ENCODE assay signal across 8 mouse cellular contexts in the genomic region with DNA sequence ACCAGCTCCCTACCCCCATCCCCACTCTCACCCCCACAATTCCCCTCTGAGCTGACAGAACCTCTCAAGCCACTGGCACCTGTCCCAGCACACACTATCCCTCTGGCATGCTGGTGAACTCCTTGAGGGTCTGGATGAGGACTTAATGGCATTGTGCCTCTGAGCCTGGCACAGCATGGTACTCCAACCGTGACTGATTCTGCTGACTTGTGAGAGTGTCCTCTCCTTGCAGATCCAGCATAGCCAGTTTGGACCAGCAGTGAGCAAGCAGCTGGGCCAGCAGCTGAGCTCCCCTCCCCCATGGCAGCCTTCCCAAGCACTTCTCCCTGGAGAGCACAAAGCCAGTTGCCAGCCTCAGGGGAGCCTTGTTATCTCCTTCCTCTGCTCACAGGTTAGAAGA. TPM values are rescaled to one million over a fixed set of nuclear protein-coding genes. Genes with fewer than 3 reads are reported as not detected.
A peak's percentile ranks its signal among the peaks of the same experiment; 100 is the strongest.
DNase-seq lines count a peak whose midpoint lies in the region; ATAC-seq and TF ChIP-seq lines count a peak whose summit lies in the region.

No protein-coding gene starts in this region.

- no peaks in the 10 kb centered on the region for H3K36me3 ChIP-seq in midbrain, embryonic 10.5 days
- H3K36me3 ChIP-seq in midbrain, embryonic 11.5 days (ENCODE audit: control insufficient read depth, insufficient read depth, low read length) = no peaks in the 10 kb centered on the region
- no peaks in the 10 kb centered on the region for H3K36me3 ChIP-seq in forebrain, postnatal 0 days (ENCODE audit: insufficient read depth)
- no peaks in the 10 kb centered on the region for H3K36me3 ChIP-seq in midbrain, postnatal 0 days (ENCODE audit: insufficient read depth, low read length)

- DNase-seq in midbrain, embryonic 10.5 days (ENCODE audit: low spot score) = no peak
- DNase-seq in midbrain, embryonic 11.5 days (ENCODE audit: low spot score, missing footprints) = no peak
- DNase-seq in forebrain, postnatal 0 days = peak; percentile 59
- DNase-seq in heart, postnatal 36 days = peak; percentile 65 to 68
- peak; percentile 29 to 56 for DNase-seq in layer of hippocampus, postnatal 25 days (ENCODE audit: extremely low spot score in 1 of 2, low spot score in 1 of 2)
- DNase-seq in midbrain, postnatal 0 days (ENCODE audit: low spot score) = peak; percentile 87
- DNase-seq in embryo, embryonic 10.5 days (ENCODE audit: low spot score) = no peak

- WGBS in midbrain, embryonic 10.5 days = 16% methylated on average over 1 of the region's 1 CpGs
- WGBS in midbrain, embryonic 11.5 days = 19% methylated on average over 1 of the region's 1 CpGs
- 0% methylated on average over 1 of the region's 1 CpGs for WGBS in forebrain, postnatal 0 days
- 16% methylated on average over 1 of the region's 1 CpGs for WGBS in midbrain, postnatal 0 days

- no peak overlapping the region for H3K4me3 ChIP-seq in midbrain, embryonic 10.5 days
- H3K4me3 ChIP-seq in midbrain, embryonic 11.5 days (ENCODE audit: low read depth, low read length) = no peak overlapping the region
- H3K4me3 ChIP-seq in forebrain, postnatal 0 days (ENCODE audit: low read depth, low read length) = no peak overlapping the region
- no peak overlapping the region for H3K4me3 ChIP-seq in midbrain, postnatal 0 days (ENCODE audit: low read depth, low read length)

- H3K9me3 ChIP-seq in midbrain, embryonic 10.5 days (replicated peaks) = no peaks in the 10 kb centered on the region
- H3K9me3 ChIP-seq in midbrain, embryonic 11.5 days (ENCODE audit: control insufficient read depth, low read length) = no peaks in the 10 kb centered on the region
- H3K9me3 ChIP-seq in forebrain, postnatal 0 days (ENCODE audit: low read length) = no peaks in the 10 kb centered on the region
- H3K9me3 ChIP-seq in midbrain, postnatal 0 days (ENCODE audit: low read length) = no peaks in the 10 kb centered on the region

- intact Hi-C loops in heart, postnatal 36 days (cut with DNase I) = no loop called here

- no peak overlapping the region for H3K9ac ChIP-seq in midbrain, embryonic 11.5 days (ENCODE audit: low read length)
- no peak overlapping the region for H3K9ac ChIP-seq in forebrain, postnatal 0 days
- no peak overlapping the region for H3K9ac ChIP-seq in midbrain, postnatal 0 days (replicated peaks; ENCODE audit: low read length, poor library complexity, severe bottlenecking)

- no peak for ATAC-seq in midbrain, embryonic 11.5 days (ENCODE audit: low FRiP score)
- ATAC-seq in forebrain, postnatal 0 days = peak; percentile 79
- ATAC-seq in midbrain, postnatal 0 days (ENCODE audit: low FRiP score) = peak; percentile 83
- ATAC-seq in activated CD4-positive, CD25-positive, alpha-beta regulatory T cell, adult 4 months = no peak

- H3K4me1 ChIP-seq in midbrain, embryonic 10.5 days = peaks cover 35% of the 10 kb centered on the region
- peaks cover 4% of the 10 kb centered on the region; the same call in 1 of the 2 replicates for H3K4me1 ChIP-seq in midbrain, embryonic 11.5 days (ENCODE audit: control insufficient read depth, insufficient read depth, low read length)
- H3K4me1 ChIP-seq in forebrain, postnatal 0 days (ENCODE audit: insufficient read depth) = no peaks in the 10 kb centered on the region
- peaks cover 3% of the 10 kb centered on the region; the same call in 1 of the 2 replicates for H3K4me1 ChIP-seq in midbrain, postnatal 0 days (ENCODE audit: insufficient read depth, low read length)

- no peak overlapping the region for H3K4me2 ChIP-seq in midbrain, embryonic 11.5 days
- no peak overlapping the region for H3K4me2 ChIP-seq in forebrain, postnatal 0 days (ENCODE audit: low read depth)
- H3K4me2 ChIP-seq in midbrain, postnatal 0 days (ENCODE audit: low read depth, low read length, poor library complexity, severe bottlenecking) = no peak overlapping the region

- H3K27me3 ChIP-seq in midbrain, embryonic 10.5 days (ENCODE audit: low read depth, poor library complexity, severe bottlenecking) = no peaks in the 10 kb centered on the region
- H3K27me3 ChIP-seq in midbrain, embryonic 11.5 days (ENCODE audit: control insufficient read depth, insufficient read depth, low read length) = no peaks in the 10 kb centered on the region
- H3K27me3 ChIP-seq in forebrain, postnatal 0 days (ENCODE audit: insufficient read depth, low read length) = no peaks in the 10 kb centered on the region
- no peaks in the 10 kb centered on the region for H3K27me3 ChIP-seq in midbrain, postnatal 0 days (ENCODE audit: insufficient read depth, low read length)

- no peak for TF ChIP-seq CTCF in forebrain, postnatal 0 days (IDR thresholded peaks at IDR 0.05; ENCODE audit: low read depth)
- no peak for TF ChIP-seq CTCF in midbrain, postnatal 0 days (IDR thresholded peaks at IDR 0.05)

- H3K27ac ChIP-seq in midbrain, embryonic 10.5 days (replicated peaks) = peak overlapping the region; percentile 39; the same call in 1 of the 2 replicates
- no peak overlapping the region for H3K27ac ChIP-seq in midbrain, embryonic 11.5 days (ENCODE audit: low read depth, low read length)
- H3K27ac ChIP-seq in forebrain, postnatal 0 days (ENCODE audit: low read depth, low read length) = no peak overlapping the region
- H3K27ac ChIP-seq in midbrain, postnatal 0 days (ENCODE audit: low read depth, low read length) = no peak overlapping the region

RNA-seq across cellular contexts. Expression of gene Ppp2r5a, which starts 32.3 kb away (rescaled TPM):
- polyA plus RNA-seq in midbrain, embryonic 10.5 days (2016; fragmentation: Nextera tagmentation; extraction: Ambion mirVana) = 8.5 and 11.8 TPM in 2 replicates
- 14.8 and 19.2 TPM in 2 replicates for polyA plus RNA-seq in midbrain, embryonic 11.5 days (2014; fragmentation: Nextera tagmentation; extraction: Ambion mirVana)
- total RNA-seq in forebrain, postnatal 0 days (2014; rRNA removed) = 36.6 and 39.2 TPM in 2 replicates
- 10.1 and 11.5 TPM in 2 replicates for polyA plus RNA-seq in forebrain, postnatal 0 days (2015; fragmentation: Nextera tagmentation; extraction: Ambion mirVana)
- total RNA-seq in heart, postnatal 36 days (2021) = 100 to 1,000 TPM in 1 of 2 experiments, 10 to 100 TPM in 1; 97.7 to 101 TPM
- total RNA-seq in layer of hippocampus, postnatal 25 days (2021) = 10 to 100 TPM; 69.3 to 70.9 TPM
- 39.1 and 63.2 TPM in 2 replicates for total RNA-seq in midbrain, postnatal 0 days (2014; rRNA removed)
- 9.8 and 10.6 TPM in 2 replicates for polyA plus RNA-seq in midbrain, postnatal 0 days (2015; fragmentation: Nextera tagmentation; extraction: Ambion mirVana)
- polyA plus RNA-seq in activated CD4-positive, CD25-positive, alpha-beta regulatory T cell, adult 4 months (2017; shearing (Covaris generic)) = 10 to 100 TPM; 43.2 to 52.2 TPM

Comparison
In these comparisons a context has a peak if more than half of its experiments do, and no peak if none do; other contexts are left out.
1. DNase-seq: peak in forebrain, postnatal 0 days (single experiment), heart, postnatal 36 days (2 of 2), layer of hippocampus, postnatal 25 days (2 of 2) and midbrain, postnatal 0 days (single experiment); none in midbrain, embryonic 10.5 days (single experiment), midbrain, embryonic 11.5 days (single experiment) and embryo, embryonic 10.5 days (single experiment).
2. ATAC-seq: peak in forebrain, postnatal 0 days (single experiment) and midbrain, postnatal 0 days (single experiment); none in midbrain, embryonic 11.5 days (single experiment) and activated CD4-positive, CD25-positive, alpha-beta regulatory T cell, adult 4 months (single experiment).